Mouse (Mus musculus) hindbrain, embryonic 13.5 days (tissue): Measurements from ENCODE around the gene Tmeff2. TPM values are rescaled to one million over a fixed set of nuclear protein-coding genes. Genes with fewer than 3 reads are reported as not detected.

Experiments used
- ATAC-seq: fragments of 200-750 bp; cut with Nextera tagmentation; 2 replicates; pipeline ENCODE4 v1.8.0; 2017; ENCODE audit warnings: moderate TSS enrichment; ENCODE audit not compliant: low FRiP score
- H3K27ac ChIP-seq: fragments of 300-500 bp; sonication (generic); 2 replicates; pipeline ENCODE4 v1.5.1; 2015; ENCODE audit warnings: inconsistent platforms, mild to moderate bottlenecking, moderate library complexity
- H3K27me3 ChIP-seq: fragments of 300-500 bp; sonication (generic); 2 replicates; pipeline ENCODE4 v1.6.1; 2015; ENCODE audit warnings: mild to moderate bottlenecking, inconsistent platforms
- H3K36me3 ChIP-seq: fragments of 300-500 bp; sonication (generic); 2 replicates; pipeline ENCODE4 v1.6.1; 2015; ENCODE audit warnings: mild to moderate bottlenecking, inconsistent platforms
- H3K4me1 ChIP-seq: fragments of 300-500 bp; sonication (generic); replicated peaks from 2 replicates; pipeline ENCODE4 v1.6.1; 2015; ENCODE audit warnings: inconsistent platforms
- H3K4me2 ChIP-seq: fragments of 300-500 bp; sonication (generic); 2 replicates; pipeline ENCODE4 v1.6.1; 2015; ENCODE audit warnings: inconsistent platforms, mild to moderate bottlenecking, moderate library complexity
- H3K4me3 ChIP-seq: fragments of 300-500 bp; sonication (generic); 2 replicates; pipeline ENCODE4 v1.5.1; 2015; ENCODE audit warnings: mild to moderate bottlenecking, inconsistent platforms
- H3K9ac ChIP-seq: fragments of 300-500 bp; sonication (generic); 2 replicates; pipeline ENCODE4 v1.6.1; 2015; ENCODE audit warnings: mild to moderate bottlenecking, inconsistent platforms
- H3K9me3 ChIP-seq: fragments of 300-500 bp; sonication (generic); 2 replicates; pipeline ENCODE4 v1.6.1; 2016; ENCODE audit warnings: inconsistent platforms
- WGBS: fragments of 180-500 bp; shearing (Covaris S2); methylation state at CpG from one replicate; pipeline ENCODE4 v1.1.7; 2015; 5-methylcytosine and 5-hydroxymethylcytosine counted together
- polyA plus RNA-seq: library from polyadenylated mRNA; unstranded; fragments of >200 nt; fragmentation: Nextera tagmentation; extraction: Ambion mirVana; gene quantifications from 2 replicates; pipeline ENCODE4 v1.2.1, GENCODE M21; 2015

The Tmeff2 gene
- polyA plus RNA-seq, 1 experiment from 2014 or later: 78.6 TPM

DNA sequence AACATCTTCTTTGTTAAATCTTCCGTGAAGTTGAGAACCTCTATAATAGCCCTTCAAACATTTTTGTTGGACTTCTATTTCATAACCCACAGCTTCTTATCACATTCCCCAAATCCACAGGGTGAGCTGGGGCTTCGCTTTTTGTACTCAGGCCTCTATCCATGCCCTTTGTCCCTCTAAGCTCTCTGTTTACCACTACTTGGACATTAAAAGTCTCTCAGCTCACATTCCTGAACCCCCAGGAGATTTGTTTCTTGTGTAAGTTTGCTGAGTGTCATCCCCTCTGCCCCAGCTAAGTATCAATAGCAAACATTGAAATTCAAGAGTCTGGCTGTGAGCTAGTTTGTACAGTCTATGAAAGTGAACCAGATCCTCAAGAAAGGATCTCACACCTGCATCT, 90.2 kb downstream of the Tmeff2 start:
- ATAC-seq: no peak
- H3K9ac ChIP-seq: no peak overlapping the region
- H3K27me3 ChIP-seq: no peaks in the 10 kb centered on the region
- H3K4me2 ChIP-seq: no peak overlapping the region
- H3K9me3 ChIP-seq: no peaks in the 10 kb centered on the region
- H3K27ac ChIP-seq: no peak overlapping the region
- no peaks in the 10 kb centered on the region for H3K4me1 ChIP-seq
- H3K36me3 ChIP-seq: no peaks in the 10 kb centered on the region; the same call in 1 of the 2 replicates
- no peak overlapping the region for H3K4me3 ChIP-seq
- WGBS: 78% methylated on average over 2 of the region's 2 CpGs

DNA sequence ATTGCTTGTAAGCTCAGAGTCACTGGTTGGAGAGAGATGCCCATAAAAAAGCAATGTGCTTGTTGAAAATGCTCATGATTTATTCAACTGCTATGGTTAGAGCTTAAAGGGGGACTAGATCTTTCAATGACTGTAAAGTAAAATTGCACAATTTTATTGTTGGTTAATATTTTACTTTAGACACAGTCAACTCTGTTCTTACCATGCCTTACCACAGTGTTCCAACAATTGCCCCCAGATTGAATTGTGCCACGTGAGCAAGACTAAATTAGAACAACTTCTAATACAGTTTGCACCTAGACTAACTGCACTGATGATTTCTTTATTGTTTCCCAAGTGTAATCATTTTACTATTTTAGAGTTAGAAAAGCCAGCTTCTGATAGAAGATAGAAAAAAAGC, 94.1 kb downstream of the Tmeff2 start:
- H3K4me1 ChIP-seq: no peaks in the 10 kb centered on the region
- H3K27ac ChIP-seq: no peak overlapping the region
- H3K4me2 ChIP-seq: no peak overlapping the region
- no peak for ATAC-seq
- no peaks in the 10 kb centered on the region; the same call in 1 of the 2 replicates for H3K36me3 ChIP-seq
- H3K9me3 ChIP-seq: no peaks in the 10 kb centered on the region
- no peak overlapping the region for H3K4me3 ChIP-seq
- H3K27me3 ChIP-seq: no peaks in the 10 kb centered on the region
- no peak overlapping the region for H3K9ac ChIP-seq
- WGBS: 86% methylated on average over 1 of the region's 1 CpGs

DNA sequence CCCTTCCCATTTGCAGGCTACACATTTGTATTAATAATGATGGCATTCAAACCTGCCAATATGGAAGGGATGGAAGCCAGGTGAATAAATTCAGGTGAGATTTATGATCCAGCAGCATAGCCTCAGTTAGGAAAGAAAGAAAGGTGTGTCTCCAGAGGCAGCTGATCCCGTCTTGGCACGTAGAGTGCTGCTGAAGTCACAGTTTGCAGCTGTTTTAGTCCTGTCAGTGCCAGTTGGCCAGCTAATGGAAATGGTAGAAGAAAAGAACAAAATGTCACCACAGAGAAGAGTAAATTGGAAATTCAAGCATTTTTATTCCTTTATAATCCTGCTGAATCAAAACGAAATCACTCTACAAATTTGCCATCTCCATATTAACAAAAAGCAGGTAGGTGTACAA, 99.3 kb downstream of the Tmeff2 start:
- no peak overlapping the region for H3K27ac ChIP-seq
- no peaks in the 10 kb centered on the region for H3K36me3 ChIP-seq
- no peak overlapping the region for H3K4me2 ChIP-seq
- 83% methylated on average over 3 of the region's 3 CpGs for WGBS
- H3K9ac ChIP-seq: no peak overlapping the region
- no peaks in the 10 kb centered on the region for H3K9me3 ChIP-seq
- no peak overlapping the region for H3K4me3 ChIP-seq
- H3K4me1 ChIP-seq: no peaks in the 10 kb centered on the region
- no peak for ATAC-seq
- H3K27me3 ChIP-seq: no peaks in the 10 kb centered on the region

DNA sequence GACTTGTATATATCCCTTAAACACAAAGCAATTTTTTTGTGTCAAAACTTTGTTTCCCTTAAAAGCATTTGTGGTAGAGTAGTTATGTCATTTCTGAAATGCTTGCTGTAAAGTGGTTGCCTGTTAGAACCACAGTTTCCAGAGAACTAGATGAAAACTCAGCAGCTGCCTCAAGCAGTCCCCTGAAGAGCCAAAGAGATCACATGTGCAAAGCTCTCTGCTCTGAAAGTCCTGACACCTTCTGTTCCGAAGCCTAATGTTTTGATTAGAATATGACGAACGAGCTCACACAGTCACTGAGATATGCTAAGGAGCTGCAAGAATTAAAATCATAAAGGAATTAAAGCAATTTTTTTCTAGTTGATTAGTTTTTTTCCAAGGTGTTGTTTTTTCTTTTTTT, 107.9 kb downstream of the Tmeff2 start:
- Histone ChIP-seq H3K9me3 (0 out of 2 replicates have a peak, but pooled peaks cover 4% of the 10 kb centered on the region), H3K27me3 (no peaks in the 10 kb centered on the region), H3K4me1 (no peaks in the 10 kb centered on the region), H3K4me3 (no peak overlapping the region), H3K27ac (no peak overlapping the region), H3K36me3 (no peaks in the 10 kb centered on the region), H3K9ac (no peak overlapping the region), H3K4me2 (no peak overlapping the region)
- 79% methylated on average over 3 of the region's 3 CpGs for WGBS
- ATAC-seq: no peak

DNA sequence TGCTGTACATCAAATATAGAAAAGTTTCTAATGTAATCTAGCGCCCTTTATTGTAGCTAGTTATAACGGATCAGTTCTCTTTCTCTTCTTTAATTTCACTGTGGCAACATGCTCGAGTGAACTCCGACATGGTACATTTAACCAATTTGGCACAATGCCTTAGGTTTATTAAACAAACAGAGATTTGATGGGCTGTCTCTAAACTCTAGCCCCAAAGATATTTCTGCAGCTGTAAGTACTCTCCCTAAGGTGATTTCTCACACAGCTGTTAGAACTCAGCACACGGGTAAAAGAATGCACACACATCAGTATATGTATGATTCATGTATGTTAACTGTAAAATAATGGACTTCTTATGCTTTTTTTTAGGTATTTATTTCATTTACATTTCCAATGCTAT, 139.8 kb downstream of the Tmeff2 start:
- no peak overlapping the region for H3K4me2 ChIP-seq
- no peaks in the 10 kb centered on the region for H3K4me1 ChIP-seq
- no peak overlapping the region for H3K27ac ChIP-seq
- H3K27me3 ChIP-seq: no peaks in the 10 kb centered on the region
- H3K9me3 ChIP-seq: no peaks in the 10 kb centered on the region
- H3K36me3 ChIP-seq: no peaks in the 10 kb centered on the region
- no peak overlapping the region for H3K9ac ChIP-seq
- ATAC-seq: no peak
- 61% methylated on average over 5 of the region's 5 CpGs for WGBS
- H3K4me3 ChIP-seq: no peak overlapping the region

DNA sequence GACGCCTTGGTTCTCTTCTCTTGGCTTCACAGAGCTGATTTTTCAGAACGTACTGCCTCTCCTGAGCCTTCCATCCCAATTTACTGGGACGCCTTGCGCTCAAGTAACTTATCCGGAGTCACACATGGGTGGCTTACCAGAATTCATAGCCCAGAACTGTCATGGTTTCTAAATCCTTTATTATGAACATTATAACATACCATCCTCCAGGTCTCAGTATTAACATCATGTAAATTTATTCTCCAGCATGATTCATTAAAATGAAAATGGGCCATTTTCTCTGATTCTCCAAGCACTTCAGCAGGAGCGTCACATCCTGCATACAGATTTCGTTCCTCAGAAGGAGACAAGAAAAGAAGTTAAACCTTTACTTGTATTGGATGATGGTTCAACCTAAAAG, 144.4 kb downstream of the Tmeff2 start:
- Histone ChIP-seq H3K9me3 (no peaks in the 10 kb centered on the region), H3K27ac (no peak overlapping the region), H3K4me3 (no peak overlapping the region), H3K4me2 (no peak overlapping the region), H3K9ac (no peak overlapping the region), H3K4me1 (no peaks in the 10 kb centered on the region), H3K36me3 (no peaks in the 10 kb centered on the region), H3K27me3 (no peaks in the 10 kb centered on the region)
- ATAC-seq: no peak
- WGBS: 75% methylated on average over 7 of the region's 7 CpGs

DNA sequence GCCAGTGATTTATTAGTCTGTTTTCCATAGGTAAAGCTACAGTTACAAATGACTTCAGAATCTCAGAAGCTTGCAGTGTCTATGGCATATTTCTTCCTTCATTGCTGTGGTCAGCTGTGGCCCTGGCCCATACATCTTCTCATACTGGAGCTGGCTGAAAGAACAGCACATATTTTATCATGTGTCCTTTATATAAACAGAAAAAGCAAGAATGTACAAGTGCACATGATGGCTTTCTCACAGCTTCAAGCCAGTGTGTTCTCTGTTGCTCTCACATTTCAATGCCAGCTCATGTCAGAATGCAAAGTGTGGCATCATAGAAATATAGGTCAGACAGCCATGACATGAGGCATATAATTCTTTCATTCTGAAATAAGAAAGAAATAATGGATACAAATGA, 164.1 kb downstream of the Tmeff2 start:
- ATAC-seq: no peak
- no peaks in the 10 kb centered on the region for H3K27me3 ChIP-seq
- H3K36me3 ChIP-seq: no peaks in the 10 kb centered on the region
- H3K9ac ChIP-seq: no peak overlapping the region
- no peaks in the 10 kb centered on the region for H3K9me3 ChIP-seq
- H3K27ac ChIP-seq: no peak overlapping the region
- no peaks in the 10 kb centered on the region for H3K4me1 ChIP-seq
- no peak overlapping the region for H3K4me3 ChIP-seq
- no peak overlapping the region for H3K4me2 ChIP-seq

DNA sequence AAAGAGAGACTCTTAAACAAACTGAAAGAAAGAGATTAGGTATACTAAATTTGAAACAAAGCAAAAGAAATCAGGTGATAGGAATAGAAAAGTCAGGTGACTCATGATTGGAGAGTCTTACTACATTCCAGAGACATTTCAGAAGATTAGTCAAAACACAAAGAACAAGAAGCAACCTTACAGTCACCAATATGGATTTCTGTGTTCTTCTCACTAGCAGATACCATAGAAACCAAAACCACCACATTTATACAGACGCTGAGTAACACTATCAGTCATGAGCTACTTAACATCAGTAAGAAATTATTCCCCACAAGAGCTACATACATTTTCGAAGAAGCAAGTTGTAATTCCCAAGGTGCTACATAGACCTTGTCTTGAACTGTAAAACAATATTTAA, 165.2 kb downstream of the Tmeff2 start:
- H3K27me3 ChIP-seq: no peaks in the 10 kb centered on the region
- H3K4me2 ChIP-seq: no peak overlapping the region
- H3K4me3 ChIP-seq: no peak overlapping the region
- no peaks in the 10 kb centered on the region for H3K4me1 ChIP-seq
- 83% methylated on average over 2 of the region's 2 CpGs for WGBS
- no peak overlapping the region for H3K27ac ChIP-seq
- no peak overlapping the region for H3K9ac ChIP-seq
- no peak for ATAC-seq
- no peaks in the 10 kb centered on the region for H3K9me3 ChIP-seq
- H3K36me3 ChIP-seq: no peaks in the 10 kb centered on the region

DNA sequence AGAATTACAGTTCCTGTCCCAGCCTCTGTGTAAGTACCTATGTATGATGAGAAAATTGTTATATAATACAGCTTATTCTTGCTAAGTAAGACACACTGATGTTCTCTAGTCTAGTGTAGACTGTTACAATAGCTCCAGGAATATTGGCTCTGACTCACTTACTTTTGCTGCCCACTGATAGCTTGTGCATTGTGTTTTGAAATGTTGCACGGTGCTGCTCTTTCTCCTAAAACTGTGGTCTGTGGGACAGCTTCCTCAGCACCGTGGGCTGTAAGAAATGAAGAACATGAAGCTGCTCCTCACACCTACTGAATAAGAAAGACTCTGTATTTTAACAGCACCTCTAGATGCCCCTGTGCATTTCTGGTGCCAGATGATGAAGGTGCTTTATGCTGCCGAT, 168.4 kb downstream of the Tmeff2 start:
- Histone ChIP-seq H3K27me3 (no peaks in the 10 kb centered on the region), H3K9me3 (no peaks in the 10 kb centered on the region), H3K4me2 (no peak overlapping the region), H3K36me3 (no peaks in the 10 kb centered on the region), H3K4me3 (no peak overlapping the region), H3K9ac (no peak overlapping the region), H3K4me1 (no peaks in the 10 kb centered on the region), H3K27ac (no peak overlapping the region)
- 89% methylated on average over 3 of the region's 3 CpGs for WGBS
- ATAC-seq: no peak

DNA sequence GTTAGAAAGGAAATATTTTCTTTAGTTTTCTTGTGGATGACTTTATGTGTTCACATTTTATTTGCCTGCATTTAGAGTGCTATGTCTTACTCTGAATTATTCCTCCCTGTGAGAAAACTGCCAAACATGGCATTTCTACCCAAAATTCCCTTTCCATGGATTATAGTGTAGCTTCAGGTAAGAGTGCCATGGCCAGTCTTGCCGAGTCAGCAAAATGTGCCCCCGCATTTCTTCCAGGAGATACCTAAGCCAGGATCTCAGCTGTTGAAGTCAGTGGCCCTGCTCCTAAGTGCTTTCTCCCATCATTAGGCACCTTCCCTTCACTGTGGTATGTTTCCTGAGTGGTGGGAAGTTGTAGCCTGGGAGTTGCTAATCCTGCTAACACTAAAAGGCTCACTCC, 168.8 kb downstream of the Tmeff2 start:
- H3K36me3 ChIP-seq: no peaks in the 10 kb centered on the region
- H3K9me3 ChIP-seq: no peaks in the 10 kb centered on the region
- no peak for ATAC-seq
- no peaks in the 10 kb centered on the region for H3K27me3 ChIP-seq
- no peak overlapping the region for H3K9ac ChIP-seq
- no peak overlapping the region for H3K4me3 ChIP-seq
- H3K4me1 ChIP-seq: no peaks in the 10 kb centered on the region
- no peak overlapping the region for H3K4me2 ChIP-seq
- 90% methylated on average over 2 of the region's 2 CpGs for WGBS
- H3K27ac ChIP-seq: no peak overlapping the region

DNA sequence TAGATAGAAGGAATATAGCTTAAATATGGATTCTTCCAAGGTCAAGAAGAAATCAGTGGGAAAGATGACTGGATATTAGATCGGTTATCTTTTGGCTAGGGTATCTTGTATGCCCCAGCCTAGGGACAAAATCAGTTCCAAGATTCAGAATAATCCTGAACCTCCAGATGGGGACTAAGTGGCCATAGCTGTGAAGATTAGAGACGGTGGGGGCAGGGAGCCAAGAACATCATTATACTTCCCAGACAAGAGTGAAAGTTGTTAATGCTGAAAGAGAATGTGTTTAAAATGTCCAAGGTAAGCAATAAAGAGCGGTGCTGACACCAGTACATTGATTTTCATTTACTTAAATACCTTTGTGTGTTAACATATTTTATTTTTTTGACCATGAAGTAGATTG, 173.6 kb downstream of the Tmeff2 start:
- no peak overlapping the region for H3K4me2 ChIP-seq
- 81% methylated on average over 3 of the region's 3 CpGs for WGBS
- H3K4me1 ChIP-seq: peaks cover 10% of the 10 kb centered on the region
- H3K27me3 ChIP-seq: no peaks in the 10 kb centered on the region
- no peak overlapping the region for H3K4me3 ChIP-seq
- H3K9ac ChIP-seq: no peak overlapping the region
- H3K36me3 ChIP-seq: no peaks in the 10 kb centered on the region
- no peak for ATAC-seq
- H3K9me3 ChIP-seq: no peaks in the 10 kb centered on the region
- H3K27ac ChIP-seq: no peak overlapping the region

DNA sequence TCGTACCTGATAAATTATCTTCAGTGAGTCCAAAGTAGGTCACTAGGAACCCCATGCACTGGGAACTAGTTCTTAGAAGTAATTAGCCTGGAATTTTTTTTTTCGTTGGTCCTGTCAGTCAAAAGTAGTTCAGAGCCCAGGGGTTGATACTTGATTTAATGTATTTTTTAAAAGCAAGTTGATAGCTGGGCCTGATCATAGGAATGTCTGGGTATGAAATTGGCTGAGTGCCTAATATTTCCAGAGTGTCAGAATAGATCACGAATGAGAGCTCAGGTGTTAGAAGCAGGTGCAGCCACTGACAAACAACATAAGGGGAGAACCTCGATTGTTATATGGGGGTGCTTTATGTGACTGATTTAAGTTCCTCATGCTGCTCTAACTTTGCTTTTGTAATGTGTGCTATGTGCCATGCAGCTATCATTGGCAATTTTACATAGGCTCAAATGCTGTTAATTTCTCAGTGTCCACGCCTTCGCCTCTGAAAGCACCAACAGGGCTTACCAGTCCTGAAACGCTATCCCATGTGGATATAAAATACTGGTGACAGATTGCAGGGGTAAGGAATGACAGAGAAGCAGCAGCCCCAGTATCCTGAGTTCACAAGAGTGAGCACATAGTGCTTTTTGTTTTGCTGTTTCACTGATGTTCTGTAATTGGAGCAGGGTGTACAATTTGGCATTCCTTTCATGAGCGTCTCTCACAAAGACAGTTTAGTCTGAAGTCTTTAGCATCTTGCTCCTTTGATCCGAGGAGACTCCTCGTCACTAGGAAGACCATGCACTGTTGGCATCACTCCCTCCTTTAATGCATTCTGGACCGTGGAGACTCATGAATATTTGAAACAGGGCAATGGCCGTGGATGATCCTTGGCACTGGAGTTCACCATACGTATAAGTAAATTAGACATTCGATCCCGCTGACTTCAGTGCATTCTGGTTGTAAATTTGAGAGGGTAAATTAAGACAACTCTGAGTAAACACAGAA, 175.6 kb downstream of the Tmeff2 start:
- no peaks in the 10 kb centered on the region for H3K9me3 ChIP-seq
- H3K4me3 ChIP-seq: no peak overlapping the region
- H3K9ac ChIP-seq: no peak overlapping the region
- peaks cover 10% of the 10 kb centered on the region for H3K4me1 ChIP-seq
- no peaks in the 10 kb centered on the region for H3K36me3 ChIP-seq
- H3K27ac ChIP-seq: no peak overlapping the region
- peak; percentile 49 for ATAC-seq
- H3K4me2 ChIP-seq: no peak overlapping the region
- no peaks in the 10 kb centered on the region for H3K27me3 ChIP-seq
- 54% methylated on average over 15 of the region's 15 CpGs for WGBS

DNA sequence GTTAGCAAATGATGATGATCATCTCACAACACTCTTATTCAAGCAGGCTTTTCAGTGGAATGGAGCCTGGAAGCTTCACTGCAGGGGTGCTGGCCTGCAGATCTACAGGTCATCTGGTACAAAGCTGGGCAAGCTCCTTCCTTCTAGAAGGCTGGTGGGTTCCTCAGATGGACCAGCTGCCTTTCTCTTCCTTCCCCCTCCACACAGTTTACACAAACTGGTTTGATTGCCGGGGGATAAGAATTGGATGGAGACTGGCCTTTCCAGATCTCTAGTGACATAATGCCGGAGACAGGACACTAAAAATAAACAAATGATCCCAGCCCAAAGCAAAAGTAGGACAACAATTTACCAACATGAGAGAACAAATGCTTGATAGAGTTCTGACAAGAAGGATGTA, 188.5 kb downstream of the Tmeff2 start:
- Histone ChIP-seq H3K4me2 (no peak overlapping the region), H3K4me1 (no peaks in the 10 kb centered on the region), H3K4me3 (no peak overlapping the region), H3K27ac (no peak overlapping the region), H3K9ac (no peak overlapping the region), H3K9me3 (no peaks in the 10 kb centered on the region), H3K27me3 (no peaks in the 10 kb centered on the region), H3K36me3 (no peaks in the 10 kb centered on the region)
- 89% methylated on average over 2 of the region's 2 CpGs for WGBS
- ATAC-seq: no peak
